Mouse (Mus musculus) MEL (cell line): ENCODE data around the gene Fam98c.

Experiments used
- CTCF ChIP-seq, 3 experiments: IDR thresholded peaks in 2 of 3; conservative IDR thresholded peaks in 1 of 3; 2 replicates each; pipeline ENCODE4 v1.5.1; 2011 to 2012; ENCODE audit warnings: low read length in 3 of 3, low read depth in 2 of 3, mild to moderate bottlenecking in 2 of 3, improper control_type of control experiment in 1 of 3, inconsistent platforms in 1 of 3, mixed read lengths in 1 of 3, moderate library complexity in 1 of 3; ENCODE audit not compliant: control insufficient read depth in 1 of 3, insufficient read depth in 1 of 3, poor library complexity in 1 of 3, severe bottlenecking in 1 of 3
- EP300 ChIP-seq, 2 experiments: IDR thresholded peaks; 2 replicates each; pipeline ENCODE4 v1.6.1; 2011; ENCODE audit warnings: improper control_type of control experiment in 2 of 2, low read length in 2 of 2, low read depth in 1 of 2, mild to moderate bottlenecking in 1 of 2
- MEF2A ChIP-seq: IDR thresholded peaks from 2 replicates; pipeline ENCODE4 v1.6.1; 2014; ENCODE audit warnings: low read depth, mild to moderate bottlenecking, inconsistent platforms, low read length, improper control_type of control experiment; ENCODE audit not compliant: poor library complexity, insufficient replicate concordance, severe bottlenecking; ENCODE audit errors: extremely low read depth
- NELFE ChIP-seq: IDR thresholded peaks from 2 replicates; pipeline ENCODE4 v1.6.1; 2011; ENCODE audit warnings: low read depth, low read length, improper control_type of control experiment
- POLR2A ChIP-seq, 2 experiments: IDR thresholded peaks; 2 replicates each; pipeline ENCODE4 v1.6.1; 2011 to 2012; ENCODE audit warnings: low read length in 2 of 2, mild to moderate bottlenecking in 2 of 2, control low read depth in 1 of 2, improper control_type of control experiment in 1 of 2, low read depth in 1 of 2, moderate library complexity in 1 of 2; ENCODE audit not compliant: control insufficient read depth in 1 of 2, insufficient read depth in 1 of 2, poor library complexity in 1 of 2
- POLR2AphosphoS2 ChIP-seq: IDR thresholded peaks from 2 replicates; pipeline ENCODE4 v1.6.1; 2011; ENCODE audit warnings: low read length, improper control_type of control experiment
- RCOR1 ChIP-seq: IDR thresholded peaks from 2 replicates; pipeline ENCODE4 v1.6.1; 2012; ENCODE audit warnings: low read depth, mild to moderate bottlenecking, inconsistent platforms, low read length, improper control_type of control experiment
- TBP ChIP-seq: IDR thresholded peaks from 2 replicates; pipeline ENCODE4 v1.8.0; 2011; ENCODE audit warnings: low read depth, low read length, improper control_type of control experiment
- ZC3H11A ChIP-seq: IDR thresholded peaks from 2 replicates; pipeline ENCODE4 v1.6.1; 2012; ENCODE audit warnings: low read depth, mild to moderate bottlenecking, inconsistent platforms, low read length, improper control_type of control experiment
- ZKSCAN1 ChIP-seq: IDR thresholded peaks from 2 replicates; pipeline ENCODE4 v1.6.1; 2012; ENCODE audit warnings: low read depth, mild to moderate bottlenecking, inconsistent platforms, low read length, improper control_type of control experiment, moderate library complexity
- ZMIZ1 ChIP-seq: IDR thresholded peaks from 2 replicates; pipeline ENCODE4 v1.6.1; 2012; ENCODE audit warnings: low read depth, mild to moderate bottlenecking, inconsistent platforms, low read length, improper control_type of control experiment, moderate library complexity

DNA sequence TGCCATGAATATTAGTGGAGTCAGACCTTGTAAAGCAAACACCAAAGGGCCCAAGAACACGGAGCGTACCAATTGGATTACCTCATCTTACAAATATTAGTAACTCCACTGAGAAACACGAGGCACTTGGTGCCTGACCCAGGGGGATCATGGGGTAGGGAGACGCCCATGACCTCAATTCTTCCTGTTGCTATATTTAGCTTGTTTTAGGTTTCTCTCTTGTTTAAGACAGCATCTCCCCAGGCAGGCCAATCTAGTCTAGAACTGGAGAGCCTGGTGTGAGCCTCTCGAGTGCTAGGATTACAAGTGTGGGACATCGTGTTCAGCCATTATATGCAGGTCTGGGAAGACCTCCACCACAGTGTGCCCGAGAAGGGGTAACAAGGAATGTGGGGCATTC lies 23.3 kb upstream of the Fam98c start:
- TF ChIP-seq POLR2A (IDR thresholded peaks at IDR 0.05; ENCODE audit: control insufficient read depth in 1 of 2, insufficient read depth in 1 of 2, low read depth in 1 of 2, low read length in 2 of 2, poor library complexity in 1 of 2) = no peak
- TF ChIP-seq ZC3H11A = no peak
- TF ChIP-seq CTCF (IDR thresholded peaks at IDR 0.05 in 2 of 3, conservative IDR thresholded peaks at IDR 0.05 in 1 of 3; ENCODE audit: control insufficient read depth in 1 of 3, insufficient read depth in 1 of 3, low read depth in 2 of 3, low read length in 3 of 3, poor library complexity in 1 of 3, severe bottlenecking in 1 of 3) = no peak
- TF ChIP-seq TBP = no peak; the same call in 1 of the 2 replicates
- peak; percentile 82; the same call in 1 of the 2 replicates for TF ChIP-seq MEF2A
- no peak for TF ChIP-seq POLR2AphosphoS2
- TF ChIP-seq ZMIZ1 = no peak
- no peak for TF ChIP-seq ZKSCAN1
- TF ChIP-seq NELFE = no peak
- TF ChIP-seq RCOR1 = no peak
- TF ChIP-seq EP300 (IDR thresholded peaks at IDR 0.05; ENCODE audit: low read depth in 1 of 2, low read length in 2 of 2) = no peak
